Mouse (Mus musculus) bone marrow, adult 2 months (tissue): Measurements from ENCODE around the gene Hes7.

Source experiments
- CTCF ChIP-seq: fragments of 200-500 bp; IDR thresholded peaks from 2 replicates; pipeline ENCODE4 v1.5.1; 2011; ENCODE audit warnings: low read length, control low read depth; ENCODE audit not compliant: control insufficient read depth, insufficient read depth
- POLR2A ChIP-seq: fragments of 200-500 bp; IDR thresholded peaks from 2 replicates; pipeline ENCODE4 v1.6.1; 2011; ENCODE audit warnings: low read depth, mild to moderate bottlenecking, control low read depth, low read length, borderline replicate concordance; ENCODE audit not compliant: control insufficient read depth

DNA sequence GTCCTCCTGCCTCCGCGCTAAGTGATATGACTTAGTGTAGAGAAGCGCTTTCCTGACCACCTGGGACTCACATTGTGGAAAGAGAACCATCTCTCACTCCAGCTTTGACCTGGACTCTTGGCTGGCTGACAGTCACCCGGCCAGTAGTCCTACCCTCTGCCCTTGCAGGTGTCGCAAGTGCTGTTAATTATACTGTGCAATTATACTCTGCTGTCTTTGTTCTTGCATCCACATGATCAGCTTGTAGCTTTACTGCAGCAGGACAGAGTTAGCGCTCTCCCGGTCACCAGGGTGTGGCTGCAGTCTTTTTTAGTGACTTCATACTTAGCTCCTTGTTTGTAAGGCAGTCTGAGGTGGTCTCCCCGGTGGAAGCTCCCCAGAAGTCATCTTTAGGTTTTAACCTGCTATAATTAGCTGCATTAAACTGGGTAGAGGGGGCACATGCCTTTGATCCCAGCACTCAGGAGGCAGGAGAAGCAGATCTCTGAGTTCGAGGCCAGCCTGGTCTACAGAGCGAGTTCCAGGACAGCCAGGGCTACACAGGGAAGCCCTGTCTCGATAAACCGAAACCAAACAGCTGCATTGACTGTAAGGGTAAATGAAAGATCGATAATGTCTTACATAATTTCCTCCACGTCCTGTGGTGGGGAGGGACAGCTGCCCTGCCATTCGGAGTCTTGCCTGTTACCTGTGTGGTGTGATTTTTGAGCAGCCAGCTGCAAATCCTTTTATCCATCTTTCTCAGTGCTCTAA lies 39.9 kb upstream of the Hes7 start:
- TF ChIP-seq POLR2A (no peak), CTCF (no peak)
